Mouse (Mus musculus) T-cell, adult 66 days (primary cell): Measurements from ENCODE around the gene Gm5862. TPM values are rescaled to one million over a fixed set of nuclear protein-coding genes. Genes with fewer than 3 reads are reported as not detected.

Experiments used
- total RNA-seq, 2 experiments: library from RNA; stranded (reverse); gene quantifications; 3 replicates in 1 of 2; 4 replicates in 1 of 2; pipeline ENCODE4 v1.2.4; 2023

Gm5862 gene
- total RNA-seq, result not detected

DNA sequence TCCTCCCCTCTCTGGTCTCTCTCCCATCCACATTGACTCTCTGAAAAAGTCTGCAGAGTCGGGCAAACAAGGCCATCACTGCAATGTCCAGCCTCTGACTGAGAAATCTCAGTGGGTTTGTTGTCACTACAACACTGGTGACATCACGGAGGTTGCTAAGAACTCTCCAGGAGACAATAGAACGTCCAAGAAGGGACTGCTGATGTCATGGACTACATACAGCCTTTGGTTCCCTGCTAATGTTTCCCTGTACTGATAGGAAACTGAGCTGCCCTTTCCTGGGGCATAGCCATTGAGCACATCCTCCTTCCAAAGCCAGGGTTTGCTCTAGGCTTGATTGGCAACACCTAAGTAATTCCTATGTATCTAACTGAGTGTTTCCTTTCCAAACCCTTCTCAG lies at the start of gene Gm5862:
Gene Gm5862 (minus strand): TSS at position 101 of the 400 bp plus-strand sequence.

GRCm38 (mm10) chr5:26058481-26058880 lies 35.8 kb upstream of the Gm5862 start, which contains the start of gene Gm7347:
Gene Gm7347 (minus strand): TSS chr5:26058581.

DNA sequence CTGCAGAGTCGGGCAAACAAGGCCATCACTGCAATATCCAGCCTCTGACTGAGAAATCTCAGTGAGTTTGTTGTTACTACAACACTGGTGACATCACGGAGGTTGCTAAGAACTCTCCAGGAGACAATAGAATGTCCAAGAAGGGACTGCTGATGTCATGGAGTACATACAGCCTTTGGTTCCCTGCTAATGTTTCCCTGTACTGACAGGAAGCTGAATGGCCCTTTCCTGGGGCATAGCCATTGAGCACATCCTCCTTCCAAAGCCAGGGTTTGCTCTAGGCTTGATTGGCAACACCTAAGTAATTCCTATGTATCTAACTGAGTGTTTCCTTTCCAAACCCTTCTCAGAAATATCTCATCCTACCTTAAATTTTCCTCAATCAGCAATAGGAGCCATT lies 16.7 kb upstream of the Gm5862 start, which contains the start of gene Speer4a:
Gene Speer4a (minus strand): TSS at position 101 of the 400 bp plus-strand sequence.

DNA sequence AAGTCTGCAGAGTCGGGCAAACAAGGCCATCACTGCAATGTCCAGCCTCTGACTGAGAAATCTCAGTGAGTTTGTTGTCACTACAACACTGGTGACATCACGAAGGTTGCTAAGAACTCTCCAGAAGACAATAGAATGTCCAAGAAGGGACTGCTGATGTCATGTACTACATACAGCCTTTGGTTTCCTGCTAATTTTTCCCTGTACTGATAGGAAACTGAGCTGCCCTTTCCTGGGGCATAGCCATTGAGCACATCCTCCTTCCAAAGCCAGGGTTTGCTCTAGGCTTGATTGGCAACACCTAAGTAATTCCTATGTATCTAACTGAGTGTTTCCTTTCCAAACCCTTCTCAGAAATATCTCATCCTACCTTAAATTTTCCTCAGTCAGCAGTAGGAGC lies 18.0 kb downstream of the Gm5862 start, which contains the start of gene Gm1979:
Gene Gm1979 (minus strand): TSS at position 101 of the 400 bp plus-strand sequence.

DNA sequence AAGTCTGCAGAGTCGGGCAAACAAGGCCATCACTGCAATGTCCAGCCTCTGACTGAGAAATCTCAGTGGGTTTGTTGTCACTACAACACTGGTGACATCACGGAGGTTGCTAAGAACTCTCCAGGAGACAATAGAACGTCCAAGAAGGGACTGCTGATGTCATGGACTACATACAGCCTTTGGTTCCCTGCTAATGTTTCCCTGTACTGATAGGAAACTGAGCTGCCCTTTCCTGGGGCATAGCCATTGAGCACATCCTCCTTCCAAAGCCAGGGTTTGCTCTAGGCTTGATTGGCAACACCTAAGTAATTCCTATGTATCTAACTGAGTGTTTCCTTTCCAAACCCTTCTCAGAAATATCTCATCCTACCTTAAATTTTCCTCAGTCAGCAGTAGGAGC lies 34.2 kb downstream of the Gm5862 start, which contains the start of gene Gm21698:
Gene Gm21698 (minus strand): TSS at position 101 of the 400 bp plus-strand sequence.

DNA sequence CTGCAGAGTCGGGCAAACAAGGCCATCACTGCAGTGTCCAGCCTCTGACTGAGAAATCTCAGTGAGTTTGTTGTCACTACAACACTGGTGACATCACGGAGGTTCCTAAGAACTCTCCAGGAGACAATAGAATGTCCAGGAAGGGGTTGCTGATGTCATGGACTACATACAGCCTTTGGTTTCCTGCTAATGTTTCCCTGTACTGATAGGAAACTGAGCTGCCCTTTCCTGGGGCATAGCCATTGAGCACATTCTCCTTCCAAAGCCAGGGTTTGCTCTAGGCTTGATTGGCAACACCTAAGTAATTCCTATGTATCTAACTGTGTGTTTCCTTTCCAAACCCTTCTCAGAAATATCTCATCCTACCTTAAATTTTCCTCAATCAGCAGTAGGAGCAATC lies 50.2 kb downstream of the Gm5862 start, which contains the start of gene Gm21680:
Gene Gm21680 (minus strand): TSS at position 101 of the 400 bp plus-strand sequence.

Other genes with a start within 250 kb of the Gm5862 start
- gene Gm21663, start 80.5 kb downstream of the Gm5862 start, total RNA-seq, result not detected
- not detected for gene Gm21671, start 68.5 kb downstream of the Gm5862 start, total RNA-seq
- not detected for gene Gm21680, start 50.3 kb downstream of the Gm5862 start, total RNA-seq
- not detected for gene Gm21698, start 34.3 kb downstream of the Gm5862 start, total RNA-seq
- gene Gm1979, start 18.1 kb downstream of the Gm5862 start, total RNA-seq, result not detected
- gene Speer4a, start 16.6 kb upstream of the Gm5862 start, total RNA-seq, result not detected
- not detected for gene Gm7347, start 35.7 kb upstream of the Gm5862 start, total RNA-seq
- not detected for gene Gm10471, start 66.4 kb upstream of the Gm5862 start, total RNA-seq
- gene 5031410I06Rik, start 82.4 kb upstream of the Gm5862 start, total RNA-seq, result not detected
- not detected for gene Gm10220, start 98.5 kb upstream of the Gm5862 start, total RNA-seq
- gene Gm7361, start 234.8 kb upstream of the Gm5862 start, total RNA-seq, result not detected